Mouse (Mus musculus) forebrain, postnatal 0 days (tissue): ENCODE measurements around the gene Gimap9. TPM values are rescaled to one million over a fixed set of nuclear protein-coding genes. Genes with fewer than 3 reads are reported as not detected.

ENCODE experiments used
- ATAC-seq: fragments of 200-750 bp; cut with Nextera tagmentation; 2 replicates; pipeline ENCODE4 v1.8.0; 2017; ENCODE audit warnings: mild to moderate bottlenecking, moderate library complexity
- DNase-seq: peaks from one replicate; pipeline ENCODE4 v3.0.0-alpha.2; 2015
- H3K27ac ChIP-seq: fragments of 300-500 bp; sonication (generic); 2 replicates; pipeline ENCODE4 v1.5.1; 2014; ENCODE audit warnings: low read depth, mild to moderate bottlenecking, antibody characterized with exemption, low read length, moderate library complexity, mixed read lengths
- H3K27me3 ChIP-seq: fragments of 300-500 bp; sonication (generic); 2 replicates; pipeline ENCODE4 v1.6.1; 2014; ENCODE audit warnings: mild to moderate bottlenecking, low read length, mixed read lengths; ENCODE audit not compliant: insufficient read depth
- H3K36me3 ChIP-seq: fragments of 300-500 bp; sonication (generic); 2 replicates; pipeline ENCODE4 v1.6.1; 2014; ENCODE audit warnings: mild to moderate bottlenecking, moderate library complexity; ENCODE audit not compliant: insufficient read depth
- H3K4me1 ChIP-seq: fragments of 300-500 bp; sonication (generic); 2 replicates; pipeline ENCODE4 v1.6.1; 2014; ENCODE audit warnings: antibody characterized with exemption; ENCODE audit not compliant: insufficient read depth
- H3K4me2 ChIP-seq: fragments of 300-500 bp; sonication (generic); 2 replicates; pipeline ENCODE4 v1.6.1; 2014; ENCODE audit warnings: low read depth, mild to moderate bottlenecking, moderate library complexity
- H3K4me3 ChIP-seq: fragments of 300-500 bp; sonication (generic); 2 replicates; pipeline ENCODE4 v1.5.1; 2014; ENCODE audit warnings: low read depth, low read length, mixed read lengths
- H3K9ac ChIP-seq: fragments of 300-500 bp; sonication (generic); 2 replicates; pipeline ENCODE4 v1.6.1; 2014; ENCODE audit warnings: mild to moderate bottlenecking
- H3K9me3 ChIP-seq: fragments of 300-500 bp; sonication (generic); 2 replicates; pipeline ENCODE4 v1.6.1; 2016; ENCODE audit warnings: low read length
- CTCF ChIP-seq: sonication (generic); IDR thresholded peaks from 2 replicates; pipeline ENCODE4 v1.5.1; 2016; ENCODE audit warnings: antibody characterized with exemption, control low read depth, low read depth
- WGBS: fragments of 180-500 bp; shearing (Covaris S2); extraction: QIAGEN DNeasy Blood & Tissue Kit; methylation state at CpG from one replicate; pipeline ENCODE4 v1.1.7; 2014; 5-methylcytosine and 5-hydroxymethylcytosine counted together
- polyA plus RNA-seq: library from polyadenylated mRNA; unstranded; fragments of >200 nt; fragmentation: Nextera tagmentation; extraction: Ambion mirVana; gene quantifications from 2 replicates; pipeline ENCODE4 v1.2.1, GENCODE M21; 2015
- total RNA-seq: library from RNA; depleted of rRNA; stranded (reverse); fragments of >200 nt; gene quantifications from 2 replicates; pipeline ENCODE4 v1.2.3, GENCODE M21; 2014

Gimap9 gene
- total and polyA plus RNA-seq, 2 experiments from 2014 or later = 1.3 to 1.4 TPM

DNA sequence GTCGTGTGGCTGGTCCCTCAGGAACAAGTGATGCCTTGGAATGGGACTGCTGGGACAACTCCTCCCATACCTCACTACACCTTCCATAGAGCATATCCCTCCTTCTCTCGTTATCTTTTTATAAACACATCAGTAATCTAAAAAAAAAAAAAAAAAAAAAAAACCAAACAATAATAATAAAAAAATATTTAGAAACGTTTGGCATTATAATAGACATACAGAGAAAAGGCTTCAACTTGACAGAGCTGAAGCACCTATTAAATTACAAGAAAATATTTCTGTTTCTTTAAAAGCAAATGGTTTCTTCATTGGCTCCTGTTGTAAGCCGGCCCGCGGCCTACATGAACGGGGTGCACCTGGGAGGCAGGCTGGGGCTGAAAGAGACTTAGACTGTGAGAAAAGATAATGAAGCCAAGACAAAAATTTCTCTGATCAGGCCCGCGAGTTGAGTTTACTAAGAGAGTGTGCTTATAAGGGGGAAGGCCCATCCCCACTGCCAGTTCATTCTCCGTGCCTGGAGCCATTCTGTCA, 464 bp upstream of the Gimap9 start:
- 44% methylated on average over 10 of the region's 10 CpGs for WGBS
- peak overlapping the region; percentile 6; the same call in 1 of the 2 replicates for H3K4me2 ChIP-seq
- no peak for DNase-seq

DNA sequence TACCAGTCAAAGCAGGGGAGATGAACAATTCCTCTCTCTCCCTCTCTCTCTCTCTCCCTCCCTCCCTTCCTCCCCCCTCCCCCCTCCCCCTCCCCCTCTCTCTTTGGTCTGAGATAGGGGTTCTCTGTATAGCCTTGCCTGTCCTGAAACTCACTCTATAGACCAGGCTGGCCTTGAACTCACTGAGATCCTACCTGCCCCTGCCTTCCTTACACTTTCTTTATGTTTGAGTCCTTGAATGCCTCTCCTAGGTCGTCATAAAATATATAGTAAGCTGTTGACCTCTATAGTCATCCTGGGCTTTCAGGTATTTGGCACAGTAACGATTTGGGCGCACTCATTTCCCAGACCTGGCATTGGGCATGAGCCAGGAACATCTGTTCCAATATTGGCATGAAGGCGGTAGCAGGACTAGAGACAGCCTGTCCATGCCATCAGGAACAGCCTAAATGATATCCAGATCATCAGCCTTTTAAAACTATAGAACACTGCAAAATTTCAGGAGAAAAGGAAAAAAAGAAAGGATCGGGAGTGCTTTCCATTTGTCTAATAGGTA, 1.0 kb downstream of the Gimap9 start:
- Histone ChIP-seq H3K4me3 (no peak overlapping the region), H3K9me3 (no peaks in the 10 kb centered on the region), H3K9ac (no peak overlapping the region), H3K27ac (no peak overlapping the region), H3K4me2 (no peak overlapping the region), H3K36me3 (no peaks in the 10 kb centered on the region), H3K4me1 (no peaks in the 10 kb centered on the region), H3K27me3 (no peaks in the 10 kb centered on the region)
- DNase-seq = no peak
- 74% methylated on average over 5 of the region's 5 CpGs for WGBS
- no peak for ATAC-seq
- TF ChIP-seq CTCF = no peak

More for the DNA sequence above, 464 bp upstream of the Gimap9 start:
- H3K36me3 ChIP-seq = no peaks in the 10 kb centered on the region
- no peaks in the 10 kb centered on the region for H3K4me1 ChIP-seq
- no peak for TF ChIP-seq CTCF
- H3K9me3 ChIP-seq = no peaks in the 10 kb centered on the region
- no peak overlapping the region for H3K9ac ChIP-seq
- ATAC-seq = no peak
- no peak overlapping the region for H3K27ac ChIP-seq
- H3K4me3 ChIP-seq = no peak overlapping the region
- H3K27me3 ChIP-seq = no peaks in the 10 kb centered on the region

DNA sequence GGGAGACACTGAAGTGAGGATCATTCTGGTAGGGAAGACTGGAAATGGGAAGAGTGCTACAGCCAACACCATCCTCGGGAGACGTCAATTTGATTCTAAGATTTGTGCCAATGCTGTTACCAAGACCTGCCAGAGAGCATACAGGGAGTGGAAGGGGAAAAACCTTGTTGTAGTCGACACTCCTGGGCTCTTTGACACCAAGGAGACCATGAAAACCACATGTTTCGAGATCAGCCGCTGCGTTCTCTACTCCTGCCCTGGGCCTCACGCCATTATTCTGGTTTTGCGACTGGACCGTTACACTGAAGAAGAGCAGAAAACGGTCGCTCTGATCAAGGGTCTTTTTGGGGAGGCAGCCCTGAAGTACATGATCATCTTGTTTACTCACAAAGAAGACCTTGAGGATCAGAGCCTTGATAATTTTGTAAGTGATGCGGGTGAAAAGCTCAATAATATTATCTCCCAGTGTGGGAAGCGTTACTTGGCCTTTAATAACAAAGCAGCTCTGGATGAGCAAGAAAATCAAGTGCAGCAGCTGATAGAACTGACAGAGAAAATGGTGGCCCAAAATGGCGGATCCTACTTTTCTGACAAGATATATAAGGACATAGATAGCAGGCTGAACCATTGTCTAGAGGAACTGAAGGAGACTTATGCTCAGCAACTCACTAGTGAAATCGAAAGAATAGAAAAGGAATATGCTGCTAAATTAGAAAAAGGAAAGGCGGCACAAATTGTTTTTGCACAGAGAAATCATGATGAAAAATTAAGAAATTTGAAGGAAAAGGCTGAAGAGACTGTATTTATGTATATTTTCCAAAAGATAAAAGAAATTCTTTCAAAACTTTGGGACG, 1.8 kb downstream of the Gimap9 start:
- H3K4me3 ChIP-seq = no peak overlapping the region
- no peak overlapping the region for H3K4me2 ChIP-seq
- TF ChIP-seq CTCF = no peak
- ATAC-seq (no peak), DNase-seq (no peak)
- WGBS = 92% methylated on average over 17 of the region's 17 CpGs
- no peaks in the 10 kb centered on the region for H3K9me3 ChIP-seq
- no peak overlapping the region for H3K27ac ChIP-seq
- no peaks in the 10 kb centered on the region for H3K4me1 ChIP-seq
- no peaks in the 10 kb centered on the region for H3K36me3 ChIP-seq
- no peaks in the 10 kb centered on the region for H3K27me3 ChIP-seq
- H3K9ac ChIP-seq = no peak overlapping the region

DNA sequence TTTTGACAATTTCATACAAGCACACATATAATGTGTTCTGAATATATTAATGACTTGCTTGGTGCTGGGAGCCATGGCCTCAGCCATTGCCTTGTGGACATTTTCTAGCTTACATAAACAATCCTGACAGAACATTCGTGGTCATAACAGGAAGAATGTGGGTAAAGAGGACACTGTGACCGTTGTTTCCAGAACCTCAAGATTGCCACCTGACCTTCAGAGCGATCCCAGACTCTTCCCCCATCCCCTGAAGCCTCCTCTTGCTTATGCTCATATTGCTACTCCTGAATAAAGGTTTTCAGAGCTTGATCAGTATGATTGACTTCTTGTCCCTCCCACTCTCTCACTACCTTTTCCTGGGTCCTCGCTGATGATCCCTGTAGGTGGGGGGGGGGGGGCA, 2.5 kb downstream of the Gimap9 start:
- Histone ChIP-seq H3K9me3 (no peaks in the 10 kb centered on the region), H3K27ac (no peak overlapping the region), H3K36me3 (no peaks in the 10 kb centered on the region), H3K4me3 (no peak overlapping the region), H3K4me1 (no peaks in the 10 kb centered on the region), H3K4me2 (no peak overlapping the region), H3K27me3 (no peaks in the 10 kb centered on the region), H3K9ac (no peak overlapping the region)
- TF ChIP-seq CTCF = no peak
- 92% methylated on average over 4 of the region's 4 CpGs for WGBS
- ATAC-seq (no peak), DNase-seq (no peak)

DNA sequence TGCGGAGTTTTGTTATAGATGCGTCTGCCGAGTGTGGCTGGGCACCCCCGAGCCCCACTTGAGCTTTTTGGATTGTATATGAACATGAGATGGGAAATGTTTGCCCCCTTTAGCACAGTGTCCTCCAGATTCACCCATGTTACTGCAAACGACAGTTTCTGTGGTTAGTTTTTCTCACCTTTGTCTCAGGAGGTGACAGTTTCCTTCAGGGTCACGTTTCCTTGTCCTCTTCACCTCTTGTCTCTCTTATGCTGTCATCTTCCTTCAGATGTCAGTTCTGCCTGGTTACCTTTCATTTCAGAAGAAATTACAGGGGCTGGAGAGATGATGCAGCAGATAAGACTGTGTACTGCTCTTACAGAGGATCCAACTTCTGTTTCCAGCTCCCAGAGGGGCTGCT, 3.8 kb downstream of the Gimap9 start:
- TF ChIP-seq CTCF = no peak
- no peak overlapping the region for H3K4me2 ChIP-seq
- no peak for ATAC-seq
- no peak overlapping the region for H3K4me3 ChIP-seq
- DNase-seq = no peak
- no peaks in the 10 kb centered on the region for H3K9me3 ChIP-seq
- WGBS = 86% methylated on average over 6 of the region's 6 CpGs
- H3K36me3 ChIP-seq = no peaks in the 10 kb centered on the region
- H3K4me1 ChIP-seq = no peaks in the 10 kb centered on the region
- H3K9ac ChIP-seq = no peak overlapping the region
- no peaks in the 10 kb centered on the region for H3K27me3 ChIP-seq
- H3K27ac ChIP-seq = no peak overlapping the region

DNA sequence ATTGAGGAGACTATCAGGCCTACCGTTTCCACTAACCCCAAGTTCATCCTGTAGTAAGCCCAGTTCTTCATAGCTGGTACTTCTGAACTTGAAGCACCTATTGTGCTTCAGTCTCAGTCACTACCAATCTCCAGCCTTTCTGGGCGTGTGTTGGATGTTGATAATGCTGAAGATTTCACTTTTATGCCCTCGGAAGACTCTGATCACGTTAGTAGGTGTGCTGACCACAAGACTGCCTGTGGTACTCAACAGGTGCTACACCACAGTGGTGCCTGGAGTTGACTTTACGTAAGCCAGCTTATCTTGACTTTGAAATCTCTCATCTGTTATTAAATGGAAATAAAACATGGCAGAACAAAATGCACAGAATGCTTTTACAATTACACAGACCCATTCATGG, 4.5 kb downstream of the Gimap9 start:
- Histone ChIP-seq H3K4me3 (no peak overlapping the region), H3K9ac (no peak overlapping the region), H3K4me2 (no peak overlapping the region), H3K27me3 (no peaks in the 10 kb centered on the region), H3K4me1 (no peaks in the 10 kb centered on the region), H3K27ac (no peak overlapping the region), H3K36me3 (no peaks in the 10 kb centered on the region), H3K9me3 (no peaks in the 10 kb centered on the region)
- ATAC-seq = no peak
- DNase-seq = no peak
- TF ChIP-seq CTCF = no peak
- 85% methylated on average over 5 of the region's 5 CpGs for WGBS

DNA sequence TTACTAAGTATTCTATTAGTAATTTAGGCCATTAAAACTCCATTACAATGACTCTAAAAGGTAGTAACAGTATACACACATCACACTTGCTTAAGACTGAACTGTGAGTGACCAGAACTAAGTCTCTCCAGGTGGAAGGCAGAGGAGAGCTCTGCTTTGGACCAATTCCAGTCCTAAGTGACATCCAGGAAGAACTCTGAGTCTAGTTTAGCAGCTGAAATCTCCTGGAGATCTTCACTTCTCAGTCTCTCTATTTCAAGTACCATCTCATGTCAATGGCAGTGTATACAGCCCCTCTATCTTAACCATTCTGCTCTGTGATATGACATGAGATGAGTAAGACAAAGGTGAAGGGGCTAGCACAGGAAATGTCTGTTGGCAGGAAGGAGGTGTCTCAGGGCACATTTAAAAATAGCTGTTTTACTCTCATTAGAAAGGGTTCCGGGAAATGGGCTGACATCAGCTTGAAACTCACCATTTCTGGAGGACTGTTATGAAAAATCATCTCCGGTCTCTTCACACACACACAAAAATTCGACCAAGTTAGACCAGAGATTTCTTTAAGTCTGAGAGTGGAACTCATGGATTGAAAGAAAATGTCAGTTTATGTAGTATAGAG, 5.7 kb downstream of the Gimap9 start:
- Histone ChIP-seq H3K36me3 (no peaks in the 10 kb centered on the region), H3K9ac (no peak overlapping the region), H3K4me3 (no peak overlapping the region), H3K27me3 (no peaks in the 10 kb centered on the region), H3K4me1 (no peaks in the 10 kb centered on the region), H3K27ac (no peak overlapping the region), H3K9me3 (no peaks in the 10 kb centered on the region), H3K4me2 (no peak overlapping the region)
- DNase-seq (no peak), ATAC-seq (no peak)
- 83% methylated on average over 3 of the region's 3 CpGs for WGBS
- TF ChIP-seq CTCF = no peak
